Mouse (Mus musculus) A20 (cell line): ENCODE measurements around the gene Kif7.

Experiments
- DNase-seq: peaks from one replicate; pipeline ENCODE4 v3.0.0-alpha.2; 2011; ENCODE audit warnings: low read depth, low spot score

Kif7 gene

GRCm38 (mm10) chr7:79715187-79715981, at the start of gene Kif7:
Kif7 (minus strand) TSS chr7:79715720.
- peak; percentile 86 for DNase-seq

GRCm38 (mm10) chr7:79762106-79762505, 46.6 kb upstream of the Kif7 start:
- no peak for DNase-seq

GRCm38 (mm10) chr7:79761124-79761876, 45.8 kb upstream of the Kif7 start:
- DNase-seq = no peak

GRCm38 (mm10) chr7:79759766-79760165, 44.2 kb upstream of the Kif7 start:
- DNase-seq = no peak

GRCm38 (mm10) chr7:79758176-79758575, 42.7 kb upstream of the Kif7 start:
- DNase-seq = no peak

DNA sequence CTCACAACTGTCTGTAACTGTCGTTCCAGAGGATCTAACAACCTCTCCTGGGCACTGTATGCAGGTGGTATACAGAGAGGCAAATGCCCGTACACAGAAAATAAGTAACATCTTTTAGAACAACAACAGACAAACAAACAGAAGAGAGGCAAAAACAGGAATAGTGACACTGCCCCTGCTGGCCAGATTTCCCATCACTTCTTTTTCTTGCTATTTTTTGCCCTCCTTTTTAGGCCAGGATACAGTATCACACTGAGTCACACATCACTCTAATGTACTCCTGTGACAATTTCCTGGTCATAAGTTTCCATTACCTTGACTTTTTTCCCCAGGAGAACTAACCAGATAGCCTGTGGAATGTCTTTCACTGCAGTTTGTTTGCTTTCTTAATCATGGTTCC, 40.8 kb upstream of the Kif7 start:
- DNase-seq = no peak

DNA sequence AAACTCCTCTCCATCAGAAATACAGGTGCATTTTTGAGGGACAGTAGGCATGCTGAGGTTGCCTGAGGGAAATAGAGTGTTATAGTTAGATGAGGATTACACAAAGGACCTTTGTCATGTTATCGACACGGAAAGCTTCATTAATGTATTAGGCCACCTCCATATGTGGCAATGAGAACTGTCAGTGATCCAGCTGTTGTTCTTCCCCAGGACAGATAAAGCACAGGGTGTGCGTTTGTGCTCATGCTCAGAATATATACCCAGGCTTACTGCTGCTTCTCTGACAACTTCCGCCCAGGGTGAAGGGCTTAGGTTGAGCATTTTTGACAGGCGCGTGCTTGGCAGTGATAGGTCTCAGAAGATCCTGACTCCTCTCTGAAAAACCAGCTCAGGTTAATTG, 34.0 kb upstream of the Kif7 start:
- DNase-seq = no peak

- DNase-seq = no peak
Measured at GRCm38 (mm10) chr7:79747659-79748058, 32.1 kb upstream of the Kif7 start.

- DNase-seq = no peak
Measured at GRCm38 (mm10) chr7:79744585-79744984, 29.1 kb upstream of the Kif7 start.

DNA sequence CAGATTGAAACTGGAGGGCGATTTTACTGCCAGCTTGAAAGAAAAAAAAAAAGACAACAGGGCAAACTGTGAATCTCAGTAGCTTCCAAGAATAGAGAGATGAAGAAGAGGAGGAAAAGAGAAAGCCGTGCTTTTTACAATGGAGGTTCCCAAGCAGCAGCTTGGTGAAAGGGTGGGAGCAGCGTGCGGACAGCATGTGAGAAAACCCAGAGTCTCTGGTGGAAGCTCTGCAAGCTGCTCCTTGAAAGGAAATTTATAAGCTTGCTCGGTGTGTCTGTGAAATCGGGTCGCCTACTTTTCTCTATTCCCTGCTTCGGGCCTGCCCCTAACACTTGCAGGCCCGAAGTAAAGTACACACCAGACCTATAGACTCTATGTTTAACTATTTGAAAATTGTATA, 28.5 kb upstream of the Kif7 start:
- no peak for DNase-seq

GRCm38 (mm10) chr7:79742659-79743536, 27.4 kb upstream of the Kif7 start, which contains the start of the genes Pex11a and Wdr93:
Pex11a (minus strand) TSS chr7:79743131.
Wdr93 (plus strand) TSS chr7:79743163.
- peak; percentile 93 for DNase-seq

DNA sequence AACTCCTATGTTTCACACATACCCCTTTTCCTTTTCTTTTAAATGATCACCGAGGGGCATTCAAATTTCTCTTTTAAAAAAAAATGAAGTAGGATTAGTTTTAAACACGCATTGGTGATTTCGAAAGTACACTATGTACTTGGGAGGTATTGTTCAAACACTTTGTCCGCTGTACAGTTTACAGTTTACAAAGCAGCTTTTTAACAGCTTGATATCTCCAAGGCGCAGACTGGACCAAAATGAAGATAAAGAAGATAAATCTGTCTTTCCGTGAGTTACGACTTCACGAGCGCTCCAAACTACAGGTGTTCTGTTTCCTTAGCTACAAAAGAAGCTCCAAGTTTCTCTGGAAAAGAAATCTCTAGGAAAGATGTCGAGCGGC, 26.7 kb upstream of the Kif7 start:
- DNase-seq = peak; percentile 30

DNA sequence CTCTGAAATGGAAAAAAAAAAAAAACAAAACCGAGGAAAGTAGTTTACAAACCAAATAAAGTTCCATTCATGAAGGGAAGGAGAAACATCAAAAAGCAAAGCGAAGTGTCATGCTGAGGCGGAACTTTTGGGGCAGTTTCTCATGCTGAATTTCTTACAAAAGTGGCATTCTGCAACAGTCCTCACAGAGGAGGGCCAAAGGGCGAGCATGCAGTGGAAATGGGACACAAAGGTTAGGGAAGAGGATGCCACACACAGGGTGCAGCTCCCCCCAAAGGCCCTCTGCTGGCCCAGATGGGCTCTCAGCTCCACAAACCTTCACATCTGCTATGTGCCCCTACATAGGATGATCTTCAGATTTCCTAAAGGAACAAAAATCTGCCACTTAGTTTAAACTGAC, 24.8 kb upstream of the Kif7 start:
- DNase-seq = no peak

DNA sequence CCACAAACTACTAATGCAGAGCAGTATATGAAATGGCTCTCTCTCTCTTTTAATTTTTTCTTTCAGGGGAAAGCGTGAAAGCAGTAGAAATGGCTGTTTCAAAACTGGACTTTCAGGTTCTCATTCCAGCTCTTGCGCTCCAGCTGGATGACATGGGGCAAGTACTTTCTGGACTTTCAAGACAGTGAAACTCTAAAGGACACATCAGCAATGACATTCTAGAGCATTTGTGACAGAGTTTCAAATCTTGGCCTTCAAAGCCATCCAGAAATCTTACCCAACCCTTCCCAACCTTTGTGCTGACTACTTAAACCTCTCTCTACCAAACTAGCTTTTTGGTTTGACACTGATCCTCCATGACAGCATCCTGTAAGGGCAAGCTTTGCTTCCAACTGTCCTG, 23.4 kb upstream of the Kif7 start:
- DNase-seq = no peak

DNA sequence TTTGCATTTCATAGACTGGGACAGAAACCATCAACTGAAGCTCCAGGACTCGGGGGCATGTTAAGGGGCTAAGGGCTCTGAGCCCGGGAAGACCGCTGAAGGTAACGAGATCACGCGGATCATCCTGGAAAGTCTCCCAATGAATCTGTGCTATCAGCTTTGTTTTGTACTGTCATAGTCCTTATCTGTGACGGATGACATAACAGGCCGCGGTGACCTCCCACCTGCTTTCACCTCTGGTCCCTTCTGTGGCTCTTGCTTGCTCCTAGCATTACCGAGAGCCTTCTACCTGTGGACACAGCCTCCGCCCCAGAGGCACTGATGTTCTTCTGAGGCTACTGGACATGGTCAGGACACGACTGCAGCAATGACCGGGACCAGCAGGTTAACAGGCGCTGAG, 21.0 kb upstream of the Kif7 start:
- DNase-seq = no peak

- DNase-seq = no peak
Measured at GRCm38 (mm10) chr7:79734563-79734962, 19.0 kb upstream of the Kif7 start.

- DNase-seq = no peak
Measured at GRCm38 (mm10) chr7:79732622-79733021, 17.1 kb upstream of the Kif7 start, which contains the start of gene Plin1. Plin1 (minus strand) TSS chr7:79732903.

DNA sequence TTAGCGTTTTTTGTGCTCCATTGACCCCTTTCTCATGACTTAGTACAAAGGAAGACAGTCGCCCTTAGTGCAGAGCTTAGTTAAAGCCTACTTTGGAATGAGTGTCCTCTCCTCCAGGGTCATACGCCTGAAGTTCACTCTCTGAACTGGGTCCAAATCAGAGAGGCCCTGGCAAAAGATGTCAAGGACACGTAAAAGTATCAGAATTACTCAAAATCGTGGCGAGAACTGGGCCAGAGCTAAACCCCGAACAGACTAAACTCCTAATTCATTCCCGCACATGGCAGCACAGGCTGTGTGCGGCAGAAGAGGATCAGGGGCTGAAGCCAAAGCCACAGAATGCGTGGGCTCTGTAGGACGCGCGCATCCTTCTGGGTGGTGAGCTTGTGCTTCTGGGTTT, 15.9 kb upstream of the Kif7 start:
- DNase-seq = no peak

DNA sequence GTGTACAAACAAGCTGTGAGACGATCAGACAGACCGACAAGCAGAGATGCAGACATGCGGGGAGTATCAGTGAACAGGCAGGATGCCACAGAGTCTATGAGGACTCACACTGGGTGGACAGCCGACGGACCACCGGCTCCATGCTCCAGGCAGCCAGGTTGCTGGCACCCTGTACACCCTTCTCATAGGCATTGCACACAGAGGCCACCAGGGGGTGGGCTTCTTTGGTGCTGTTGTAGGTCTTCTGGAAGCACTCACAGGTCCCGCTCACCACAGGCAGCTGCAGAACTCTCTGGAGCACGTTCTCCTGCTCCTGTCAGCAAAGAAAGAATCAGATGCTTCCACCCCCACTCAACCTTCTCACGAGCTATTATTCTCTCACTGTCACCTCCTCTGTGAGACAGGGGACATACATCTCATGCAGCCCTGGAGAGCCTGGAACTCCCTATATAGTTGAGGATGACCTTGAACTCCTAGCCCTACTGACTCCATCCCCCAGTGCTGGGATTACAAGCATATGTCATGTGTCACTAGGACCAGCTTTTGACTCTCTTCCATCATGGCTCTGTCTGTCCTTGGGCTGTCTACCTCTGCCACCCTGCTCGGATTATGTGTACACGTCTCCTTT, 14.3 kb upstream of the Kif7 start:
- DNase-seq = peak; percentile 44

GRCm38 (mm10) chr7:79729169-79729568, 13.6 kb upstream of the Kif7 start:
- DNase-seq = peak; percentile 67

DNA sequence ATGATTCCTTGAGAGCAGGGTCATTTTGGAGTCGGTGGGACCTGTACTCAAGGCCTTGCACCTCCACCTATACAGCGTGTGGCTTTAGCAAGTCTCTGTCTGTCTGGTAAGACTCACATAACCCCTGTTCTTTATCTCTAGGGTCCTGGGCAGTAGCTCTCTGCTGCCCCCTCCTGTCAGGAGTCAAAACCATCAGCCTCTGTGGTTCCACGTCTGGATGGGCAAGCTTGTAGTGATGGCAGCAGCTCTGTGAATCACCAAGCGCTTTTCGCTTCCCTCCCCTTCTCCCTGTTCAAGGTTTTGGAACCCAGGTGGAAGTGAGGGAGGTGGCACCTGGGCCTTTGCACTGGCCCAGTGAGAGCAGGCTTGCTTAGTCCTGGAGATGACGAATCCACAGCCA, 12.7 kb upstream of the Kif7 start:
- DNase-seq = peak; percentile 77
